In the genomic region with DNA sequence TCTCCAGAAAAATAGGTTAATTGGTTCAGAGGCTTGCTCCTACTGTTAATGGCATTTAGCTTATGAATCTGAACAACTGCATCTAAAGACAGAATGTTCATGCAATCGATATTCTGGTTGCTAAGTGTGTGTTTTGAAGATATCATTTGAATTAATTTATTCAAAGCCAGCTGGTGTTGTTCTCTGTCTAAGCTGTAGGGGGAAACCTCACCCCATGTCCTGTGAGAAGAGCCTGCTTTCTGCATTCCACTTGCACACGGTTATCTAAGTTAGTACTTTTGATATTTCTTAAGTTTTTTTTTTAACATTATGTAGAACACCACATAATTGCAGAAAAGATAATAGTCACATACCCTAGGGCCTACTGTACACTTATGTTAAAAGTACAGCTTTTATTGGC, we compare ENCODE assay signal across 8 mouse cellular contexts.
DNase-seq lines count a peak whose midpoint lies in the region; ATAC-seq and TF ChIP-seq lines count a peak whose summit lies in the region.

No protein-coding gene starts in this region.

- H3K4me3 ChIP-seq in liver, embryonic 14.5 days (ENCODE audit: insufficient read depth in 1 of 2, low read depth in 2 of 2, low read length in 2 of 2) = no peak overlapping the region
- no peak overlapping the region for H3K4me3 ChIP-seq in liver, embryonic 11.5 days (ENCODE audit: low read depth, low read length)
- H3K4me3 ChIP-seq in forebrain, postnatal 0 days (ENCODE audit: low read depth, low read length) = no peak overlapping the region

- no peaks in the 10 kb centered on the region for H3K9me3 ChIP-seq in liver, embryonic 14.5 days (ENCODE audit: control insufficient read depth, low read length)
- no peaks in the 10 kb centered on the region for H3K9me3 ChIP-seq in liver, embryonic 11.5 days (ENCODE audit: control insufficient read depth, low read length)
- H3K9me3 ChIP-seq in forebrain, postnatal 0 days (ENCODE audit: low read length) = no peaks in the 10 kb centered on the region

- no peaks in the 10 kb centered on the region for H3K36me3 ChIP-seq in liver, embryonic 14.5 days (replicated peaks; ENCODE audit: control insufficient read depth, insufficient read depth, low read depth)
- no peaks in the 10 kb centered on the region for H3K36me3 ChIP-seq in liver, embryonic 11.5 days (ENCODE audit: control insufficient read depth, insufficient read depth, low read length)
- H3K36me3 ChIP-seq in forebrain, postnatal 0 days (ENCODE audit: insufficient read depth) = no peaks in the 10 kb centered on the region

- 20% methylated on average over 2 of the region's 2 CpGs for WGBS in liver, embryonic 14.5 days (ENCODE audit: insufficient replicate concordance)
- 34% methylated on average over 2 of the region's 2 CpGs for WGBS in liver, embryonic 11.5 days
- WGBS in forebrain, postnatal 0 days = 13% methylated on average over 2 of the region's 2 CpGs

- no peak for TF ChIP-seq EP300 in liver, embryonic 14.5 days (IDR thresholded peaks at IDR 0.05; ENCODE audit: low read depth)

- TF ChIP-seq CTCF in liver, embryonic 14.5 days (IDR thresholded peaks at IDR 0.05; ENCODE audit: low read depth) = peak; percentile 35; the same call in 1 of the 2 replicates
- TF ChIP-seq CTCF in forebrain, postnatal 0 days (IDR thresholded peaks at IDR 0.05; ENCODE audit: low read depth) = peak; percentile 91

- H3K4me2 ChIP-seq in liver, embryonic 14.5 days (ENCODE audit: low read depth) = no peak overlapping the region
- H3K4me2 ChIP-seq in liver, embryonic 11.5 days = no peak overlapping the region
- no peak overlapping the region for H3K4me2 ChIP-seq in forebrain, postnatal 0 days (ENCODE audit: low read depth)

- no peaks in the 10 kb centered on the region for H3K4me1 ChIP-seq in liver, embryonic 14.5 days (replicated peaks; ENCODE audit: control insufficient read depth in 2 of 2, insufficient read depth in 2 of 2, low read length in 1 of 2)
- no peaks in the 10 kb centered on the region for H3K4me1 ChIP-seq in liver, embryonic 11.5 days (replicated peaks; ENCODE audit: control insufficient read depth, insufficient read depth, low read length)
- no peaks in the 10 kb centered on the region for H3K4me1 ChIP-seq in forebrain, postnatal 0 days (ENCODE audit: insufficient read depth)

- H3K27ac ChIP-seq in liver, embryonic 14.5 days = no peak overlapping the region
- H3K27ac ChIP-seq in liver, embryonic 11.5 days (ENCODE audit: low read depth, low read length) = no peak overlapping the region
- H3K27ac ChIP-seq in forebrain, postnatal 0 days (ENCODE audit: low read depth, low read length) = 0 out of 2 replicates have a peak overlapping the region, but pooled peaks have one; percentile 17

- no peak for ATAC-seq in liver, embryonic 14.5 days (ENCODE audit: insufficient read depth)
- no peak for ATAC-seq in liver, embryonic 11.5 days (replicated peaks; ENCODE audit: low FRiP score)
- peak; percentile 81 for ATAC-seq in forebrain, postnatal 0 days

- peak; percentile 2 to 3 for DNase-seq in adrenal gland, postnatal 36 days
- no peak for DNase-seq in adrenal gland, postnatal 25 days
- DNase-seq in liver, embryonic 14.5 days (ENCODE audit: low read depth in 3 of 3, low spot score in 3 of 3) = no peak
- no peak for DNase-seq in liver, embryonic 11.5 days (ENCODE audit: low spot score)
- DNase-seq in forebrain, postnatal 0 days = peak; percentile 85
- DNase-seq in left cerebral cortex, postnatal 4 days = peak; percentile 11
- peak; percentile 10 for DNase-seq in thymus, postnatal 25 days
- no peak for DNase-seq in urinary bladder, adult 2 months (ENCODE audit: low spot score)

- intact Hi-C loops in left cerebral cortex, postnatal 4 days (cut with DNase I) = loop anchor here (2.0 to 10.0 kb wide), 3 partner anchors 252 to 1462 kb away; no protein-coding TSS in a partner anchor

- no peaks in the 10 kb centered on the region for H3K27me3 ChIP-seq in liver, embryonic 14.5 days (ENCODE audit: control insufficient read depth, insufficient read depth, low read length)
- no peaks in the 10 kb centered on the region for H3K27me3 ChIP-seq in liver, embryonic 11.5 days (replicated peaks; ENCODE audit: control insufficient read depth, insufficient read depth, low read length)
- no peaks in the 10 kb centered on the region for H3K27me3 ChIP-seq in forebrain, postnatal 0 days (ENCODE audit: insufficient read depth, low read length)

- no peak overlapping the region for H3K9ac ChIP-seq in liver, embryonic 14.5 days (replicated peaks)
- H3K9ac ChIP-seq in liver, embryonic 11.5 days (ENCODE audit: low read depth, low read length) = no peak overlapping the region
- no peak overlapping the region for H3K9ac ChIP-seq in forebrain, postnatal 0 days

Comparison
In these comparisons a context has a peak if more than half of its experiments do, and no peak if none do; other contexts are left out.
1. DNase-seq: peak in adrenal gland, postnatal 36 days (2 of 2), forebrain, postnatal 0 days (single experiment), left cerebral cortex, postnatal 4 days (single experiment) and thymus, postnatal 25 days (single experiment); none in adrenal gland, postnatal 25 days (single experiment), liver, embryonic 14.5 days (0 of 3), liver, embryonic 11.5 days (single experiment) and urinary bladder, adult 2 months (single experiment).